Mouse (Mus musculus): ENCODE data around the gene Cd99l2. TPM values are rescaled to one million over a fixed set of nuclear protein-coding genes. Genes with fewer than 3 reads are reported as not detected.
A peak's percentile ranks its signal among the peaks of the same experiment; 100 is the strongest.

The Cd99l2 gene
- polyA plus RNA-seq, 1 experiment from 2014 or later, result 64.1 TPM

DNA sequence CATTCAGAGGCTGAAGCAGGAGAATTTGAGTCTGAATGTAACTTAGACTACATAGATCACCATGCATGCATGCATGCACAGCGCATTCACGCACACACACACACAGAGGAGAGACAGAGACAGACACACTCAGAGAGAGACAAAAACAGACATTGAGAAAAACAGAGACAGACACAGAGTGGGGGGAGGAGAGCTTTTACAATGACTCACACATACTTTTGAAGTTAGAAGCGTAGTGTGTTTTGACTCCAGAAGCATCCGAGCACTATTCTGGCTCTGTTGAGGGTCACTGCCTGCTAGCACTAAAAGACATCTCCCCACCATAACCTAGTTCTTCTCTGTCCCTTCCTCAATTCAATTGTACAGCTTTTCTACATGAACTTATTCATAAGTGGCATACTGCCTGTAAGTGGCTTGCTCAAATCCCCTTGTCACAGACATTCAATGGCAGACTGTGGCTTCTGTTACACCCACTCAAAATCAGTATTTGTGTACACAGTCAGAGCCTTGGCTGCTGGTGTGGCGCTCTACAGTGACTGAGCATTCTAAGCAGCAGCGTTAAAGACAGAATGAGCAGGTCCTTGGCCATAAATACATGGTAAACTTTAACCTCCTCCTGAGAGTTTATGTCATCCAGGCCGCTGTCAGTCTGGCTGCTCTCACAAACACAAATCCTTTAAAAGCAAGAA lies 28.4 kb downstream of the Cd99l2 start:
- no peaks in the 10 kb centered on the region for H3K27me3 ChIP-seq
- H3K9ac ChIP-seq, result no peak overlapping the region
- no peaks in the 10 kb centered on the region for H3K36me3 ChIP-seq
- H3K4me1 ChIP-seq (replicated peaks), result no peaks in the 10 kb centered on the region
- 85% methylated on average over 7 of the region's 7 CpGs for WGBS
- no peak for ATAC-seq (ENCODE audit: low FRiP score)
- H3K4me2 ChIP-seq, result no peak overlapping the region
- no peak overlapping the region for H3K27ac ChIP-seq
- no peak overlapping the region for H3K4me3 ChIP-seq
- H3K9me3 ChIP-seq, result no peaks in the 10 kb centered on the region

DNA sequence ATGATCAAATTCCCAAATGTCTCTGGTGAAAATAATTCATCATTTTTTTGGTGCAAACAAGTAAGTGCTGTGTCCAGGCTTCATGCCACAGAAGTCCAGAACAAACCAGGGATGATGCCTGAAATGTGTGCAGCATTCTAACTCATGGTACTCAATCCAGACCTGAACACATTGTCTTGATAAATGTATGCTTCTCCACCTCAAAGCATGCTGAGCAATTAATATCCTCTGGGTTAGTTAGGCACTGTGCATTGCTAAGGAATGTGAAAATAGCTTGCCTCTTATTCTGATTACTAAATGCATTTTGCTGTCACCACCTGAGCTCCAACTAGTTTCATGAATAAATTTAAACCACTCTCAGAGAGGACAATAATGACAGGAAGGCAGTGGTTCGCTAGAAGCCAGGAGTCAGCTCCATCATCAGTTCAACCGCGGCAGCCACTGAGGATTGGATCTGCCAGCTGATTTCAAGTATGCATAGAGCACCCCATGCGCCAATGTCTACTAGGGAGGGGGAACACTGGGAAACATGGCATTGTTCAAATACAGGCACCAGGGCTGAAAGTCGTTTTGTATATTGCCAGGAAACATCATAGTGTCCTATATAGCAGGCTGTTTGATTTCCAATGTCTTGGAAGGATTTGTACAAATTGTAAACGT lies 36.4 kb downstream of the Cd99l2 start:
- Histone ChIP-seq H3K36me3 (no peaks in the 10 kb centered on the region), H3K4me2 (no peak overlapping the region), H3K4me1 (replicated peaks) (0 out of 2 replicates have a peak, but pooled peaks cover 5% of the 10 kb centered on the region), H3K27ac (peak overlapping the region; percentile 70; the same call in 1 of the 2 replicates), H3K9me3 (no peaks in the 10 kb centered on the region), H3K4me3 (no peak overlapping the region), H3K9ac (no peak overlapping the region), H3K27me3 (no peaks in the 10 kb centered on the region)
- peak; percentile 65; the same call in 1 of the 2 replicates for ATAC-seq (ENCODE audit: low FRiP score)
- WGBS, result 57% methylated on average over 6 of the region's 6 CpGs

DNA sequence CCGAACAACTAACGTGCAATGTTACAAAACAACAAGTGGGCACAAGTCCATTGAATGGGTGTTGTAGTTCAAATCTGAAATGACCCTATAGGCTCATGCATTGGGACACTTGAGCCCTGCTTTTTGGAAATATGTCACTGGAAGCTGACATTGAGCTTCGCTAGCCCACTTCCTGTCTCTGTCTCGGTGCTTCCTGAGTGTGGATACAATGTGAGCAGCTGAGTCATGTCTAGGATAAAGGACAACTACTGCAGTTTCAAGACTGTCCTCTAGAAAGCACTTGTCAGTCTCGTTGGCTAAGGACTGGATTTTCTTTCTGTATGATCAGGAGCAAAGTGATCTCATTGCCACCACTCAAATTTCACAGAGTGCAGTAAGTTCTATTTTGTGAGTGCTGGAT lies 49.7 kb downstream of the Cd99l2 start:
- no peak overlapping the region for H3K27ac ChIP-seq
- no peaks in the 10 kb centered on the region for H3K4me1 ChIP-seq (replicated peaks)
- H3K36me3 ChIP-seq, result peaks cover 6% of the 10 kb centered on the region; the same call in 1 of the 2 replicates
- H3K4me3 ChIP-seq, result no peak overlapping the region
- WGBS, result 92% methylated on average over 5 of the region's 5 CpGs
- no peak for ATAC-seq (ENCODE audit: low FRiP score)
- H3K4me2 ChIP-seq, result no peak overlapping the region
- H3K9me3 ChIP-seq, result no peaks in the 10 kb centered on the region
- no peak overlapping the region for H3K9ac ChIP-seq
- no peaks in the 10 kb centered on the region for H3K27me3 ChIP-seq

DNA sequence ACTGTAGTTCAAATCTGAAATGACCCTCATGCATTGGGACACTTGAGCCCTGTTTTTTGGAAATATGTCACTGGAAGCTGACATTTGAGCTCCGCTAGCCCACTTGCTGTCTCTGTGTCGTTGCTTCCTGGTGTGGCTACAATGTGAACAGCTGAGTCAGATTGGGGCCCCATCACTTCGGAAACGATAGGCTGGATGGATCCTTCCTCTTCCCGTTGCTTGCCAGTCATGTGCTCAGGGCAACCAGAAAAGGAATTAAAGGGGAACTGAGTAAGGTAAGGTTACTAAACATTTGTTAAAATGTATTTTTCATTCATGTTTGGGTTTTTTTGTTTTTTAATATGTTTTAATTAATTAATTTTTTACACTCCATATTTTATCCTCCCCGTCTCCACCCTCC lies 53.2 kb downstream of the Cd99l2 start:
- WGBS, result 90% methylated on average over 6 of the region's 6 CpGs
- H3K27ac ChIP-seq, result no peak overlapping the region
- no peaks in the 10 kb centered on the region for H3K9me3 ChIP-seq
- H3K4me3 ChIP-seq, result no peak overlapping the region
- H3K4me2 ChIP-seq, result no peak overlapping the region
- H3K27me3 ChIP-seq, result 0 out of 2 replicates have a peak, but pooled peaks cover 3% of the 10 kb centered on the region
- H3K9ac ChIP-seq, result no peak overlapping the region
- peaks cover 3% of the 10 kb centered on the region; the same call in 1 of the 2 replicates for H3K4me1 ChIP-seq (replicated peaks)
- no peak for ATAC-seq (ENCODE audit: low FRiP score)
- H3K36me3 ChIP-seq, result peaks cover 10% of the 10 kb centered on the region; the same call in 1 of the 2 replicates

DNA sequence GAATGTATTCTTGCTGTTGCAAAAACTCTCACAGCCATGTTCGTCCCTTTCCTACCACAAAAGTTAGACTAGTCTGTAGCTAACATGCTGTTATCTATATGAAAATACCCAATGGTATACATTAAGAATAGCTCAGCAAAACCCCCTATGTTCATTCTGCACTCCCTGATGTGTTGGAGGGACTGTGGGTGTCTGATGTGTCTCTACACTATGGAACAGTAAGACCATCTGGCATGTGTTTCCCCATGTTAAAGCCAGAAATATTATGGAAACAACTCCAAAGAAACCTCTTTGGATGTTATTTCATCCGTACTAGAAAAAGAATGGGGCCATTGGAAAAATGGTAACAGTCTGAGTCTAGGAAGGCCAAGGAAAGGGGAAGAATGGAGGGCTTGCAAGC lies 57.1 kb downstream of the Cd99l2 start:
- Histone ChIP-seq H3K27me3 (0 out of 2 replicates have a peak, but pooled peaks cover 3% of the 10 kb centered on the region), H3K9me3 (no peaks in the 10 kb centered on the region), H3K4me2 (no peak overlapping the region), H3K9ac (no peak overlapping the region), H3K4me1 (replicated peaks) (peaks cover 3% of the 10 kb centered on the region; the same call in 1 of the 2 replicates), H3K36me3 (peaks cover 7% of the 10 kb centered on the region; the same call in 1 of the 2 replicates), H3K4me3 (no peak overlapping the region), H3K27ac (no peak overlapping the region)
- ATAC-seq (ENCODE audit: low FRiP score), result no peak
- WGBS, result 95% methylated on average over 2 of the region's 2 CpGs

DNA sequence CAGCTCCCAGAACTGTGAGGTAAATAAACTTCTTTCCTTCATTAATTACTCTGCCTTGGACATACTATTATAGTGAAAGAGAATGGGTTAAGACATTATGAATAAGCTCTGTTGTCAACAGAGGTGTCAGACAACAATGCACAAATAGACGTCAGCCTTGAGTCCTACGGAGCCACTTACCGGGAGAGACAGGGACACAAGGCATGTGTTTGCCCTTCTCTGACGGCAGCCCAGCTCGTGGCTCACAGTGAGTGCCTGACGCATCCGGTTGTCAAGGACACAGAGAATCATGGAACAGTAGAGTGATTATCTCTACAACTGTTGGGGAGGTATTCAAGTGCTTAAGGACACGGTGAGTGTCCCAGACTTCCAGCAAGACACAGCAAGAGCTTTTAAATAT lies 57.8 kb downstream of the Cd99l2 start:
- Histone ChIP-seq H3K9ac (no peak overlapping the region), H3K9me3 (no peaks in the 10 kb centered on the region), H3K27me3 (0 out of 2 replicates have a peak, but pooled peaks cover 3% of the 10 kb centered on the region), H3K4me1 (replicated peaks) (peaks cover 3% of the 10 kb centered on the region; the same call in 1 of the 2 replicates), H3K4me3 (no peak overlapping the region), H3K36me3 (0 out of 2 replicates have a peak, but pooled peaks cover 4% of the 10 kb centered on the region), H3K27ac (no peak overlapping the region), H3K4me2 (no peak overlapping the region)
- WGBS, result 28% methylated on average over 8 of the region's 8 CpGs
- 0 out of 2 replicates have a peak, but pooled peaks have one; percentile 32 for ATAC-seq (ENCODE audit: low FRiP score)

DNA sequence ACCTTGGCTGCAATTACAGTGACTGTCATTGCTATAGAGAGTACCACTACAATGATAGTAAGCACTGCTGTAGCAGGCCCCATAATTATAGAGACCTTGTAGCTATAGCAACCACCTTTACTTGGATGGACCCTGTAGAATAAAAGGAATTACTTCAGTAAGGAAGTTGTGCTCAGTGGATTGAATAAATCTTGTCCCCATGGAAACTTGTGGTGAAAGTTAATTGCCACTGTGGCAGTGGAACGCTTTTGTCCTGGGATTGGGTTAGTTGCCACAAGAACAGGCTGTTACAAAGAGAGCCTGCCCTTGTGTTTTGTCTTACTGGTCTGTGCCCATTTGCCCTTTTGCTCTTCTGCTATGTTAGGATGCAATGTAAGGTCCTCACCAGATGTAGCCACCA lies 58.2 kb downstream of the Cd99l2 start:
- Histone ChIP-seq H3K9ac (no peak overlapping the region), H3K36me3 (0 out of 2 replicates have a peak, but pooled peaks cover 4% of the 10 kb centered on the region), H3K4me1 (replicated peaks) (peaks cover 3% of the 10 kb centered on the region; the same call in 1 of the 2 replicates), H3K9me3 (no peaks in the 10 kb centered on the region), H3K4me2 (no peak overlapping the region), H3K4me3 (no peak overlapping the region), H3K27me3 (0 out of 2 replicates have a peak, but pooled peaks cover 3% of the 10 kb centered on the region), H3K27ac (no peak overlapping the region)
- ATAC-seq (ENCODE audit: low FRiP score), result peak; percentile 59; the same call in 1 of the 2 replicates
- WGBS, result 25% methylated on average over 1 of the region's 1 CpGs

DNA sequence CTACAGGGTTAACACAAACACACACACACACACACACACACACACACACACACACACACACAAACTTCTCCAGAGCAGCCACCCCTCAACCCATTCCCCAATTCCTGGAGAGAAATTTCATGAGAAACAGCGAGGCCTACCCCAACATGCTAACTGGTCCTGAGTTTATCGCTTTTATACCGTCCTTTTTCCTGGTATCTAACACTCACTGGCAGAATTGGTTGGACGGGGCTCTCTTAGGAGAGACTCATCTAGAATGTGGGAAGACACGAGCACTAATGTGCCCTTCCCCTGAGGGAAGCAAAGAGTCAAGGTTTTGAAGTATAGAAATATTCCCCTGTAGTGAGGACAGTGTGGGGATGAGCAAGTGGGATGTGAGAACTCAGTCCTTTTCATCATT lies 61.7 kb downstream of the Cd99l2 start:
- no peak overlapping the region for H3K4me3 ChIP-seq
- H3K9ac ChIP-seq, result no peak overlapping the region
- no peak overlapping the region for H3K27ac ChIP-seq
- H3K27me3 ChIP-seq, result no peaks in the 10 kb centered on the region
- WGBS, result 88% methylated on average over 5 of the region's 5 CpGs
- no peak for ATAC-seq (ENCODE audit: low FRiP score)
- H3K36me3 ChIP-seq, result no peaks in the 10 kb centered on the region
- no peak overlapping the region for H3K4me2 ChIP-seq
- H3K9me3 ChIP-seq, result no peaks in the 10 kb centered on the region
- H3K4me1 ChIP-seq (replicated peaks), result peaks cover 3% of the 10 kb centered on the region; the same call in 1 of the 2 replicates

DNA sequence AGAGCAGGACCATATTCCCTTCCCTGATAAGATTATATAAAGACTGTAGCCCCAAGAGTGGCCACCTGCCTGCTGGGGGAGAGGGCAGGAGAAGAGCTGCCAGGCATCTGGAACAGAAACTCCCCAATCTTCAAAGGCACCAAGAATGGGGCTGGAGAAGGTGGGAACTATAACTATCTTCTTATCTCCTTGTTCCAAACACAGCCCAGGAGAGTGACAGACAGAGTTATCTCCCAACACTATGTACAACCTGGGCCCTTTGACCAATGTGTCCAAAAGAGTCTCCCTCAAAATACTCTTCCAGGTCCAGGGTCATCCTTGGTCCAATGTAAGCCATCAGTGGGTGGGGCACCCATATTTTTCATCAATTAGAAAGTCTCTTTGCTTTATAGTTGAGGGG lies 65.2 kb downstream of the Cd99l2 start:
- Histone ChIP-seq H3K4me2 (no peak overlapping the region), H3K4me1 (replicated peaks) (no peaks in the 10 kb centered on the region), H3K27me3 (no peaks in the 10 kb centered on the region), H3K4me3 (no peak overlapping the region), H3K9me3 (no peaks in the 10 kb centered on the region), H3K36me3 (no peaks in the 10 kb centered on the region; the same call in 1 of the 2 replicates), H3K9ac (no peak overlapping the region), H3K27ac (no peak overlapping the region)
- ATAC-seq (ENCODE audit: low FRiP score), result no peak

DNA sequence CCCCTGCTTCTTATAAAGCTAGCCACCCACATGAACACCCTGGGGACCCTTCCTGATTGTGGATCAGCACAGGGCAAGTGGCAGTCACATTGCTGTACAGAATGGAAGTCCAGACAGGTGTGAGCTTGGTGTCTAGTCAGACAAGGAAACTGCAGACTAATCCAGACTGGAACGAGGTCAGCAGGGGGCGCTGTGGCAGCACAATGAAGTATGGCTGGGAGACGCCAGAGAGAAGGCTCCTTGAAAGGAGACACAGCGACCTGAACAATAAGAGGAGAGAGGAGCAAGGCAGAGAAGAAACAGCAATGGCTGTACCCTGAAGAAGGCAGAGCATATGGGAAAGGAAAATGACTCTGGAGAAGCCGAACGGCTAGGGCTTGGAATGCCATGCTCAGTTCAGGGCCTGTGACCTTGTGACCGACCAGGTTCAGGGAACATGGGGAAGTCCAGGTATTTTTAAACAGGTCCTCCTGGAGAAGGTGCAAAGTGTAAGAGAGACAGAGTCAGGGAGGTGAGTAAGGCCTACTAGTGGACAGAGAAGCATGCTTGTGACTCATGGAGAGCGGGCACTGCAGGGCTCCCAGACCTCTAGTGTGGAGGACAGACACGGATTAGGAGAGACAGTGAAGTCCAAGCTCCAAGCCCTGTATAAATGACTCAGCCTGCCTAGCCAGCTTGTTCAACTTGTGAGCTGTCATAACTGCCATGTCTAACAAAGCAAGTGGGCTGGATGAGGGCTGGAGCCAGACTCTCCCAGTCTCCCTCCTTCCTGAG lies 66.7 kb downstream of the Cd99l2 start:
- peak; percentile 83 for ATAC-seq (ENCODE audit: low FRiP score)
- WGBS, result 44% methylated on average over 9 of the region's 9 CpGs
- Histone ChIP-seq H3K4me2 (no peak overlapping the region), H3K9ac (no peak overlapping the region), H3K9me3 (no peaks in the 10 kb centered on the region), H3K36me3 (no peaks in the 10 kb centered on the region; the same call in none of the 2 replicates), H3K4me3 (no peak overlapping the region), H3K27me3 (no peaks in the 10 kb centered on the region), H3K27ac (peak overlapping the region; percentile 60), H3K4me1 (replicated peaks) (no peaks in the 10 kb centered on the region)

DNA sequence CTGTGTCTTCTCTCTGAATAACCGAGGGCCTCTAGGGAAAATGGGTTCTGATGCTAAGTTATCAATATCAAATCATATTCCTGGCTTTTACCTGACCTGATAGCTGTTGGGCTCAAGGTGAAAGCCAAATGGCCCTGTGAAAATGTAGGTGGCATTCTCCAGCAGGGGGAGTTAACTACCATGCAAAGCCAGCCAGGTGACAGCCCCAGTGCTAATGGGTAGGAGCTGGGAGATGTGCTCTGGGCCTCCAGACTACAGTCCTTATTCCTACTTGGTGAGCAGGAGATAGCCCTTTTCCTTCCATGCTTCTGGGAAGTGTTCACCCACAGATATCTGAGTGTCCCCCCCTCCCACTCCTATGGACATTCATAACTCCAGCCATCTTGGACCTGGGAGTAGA lies 67.8 kb downstream of the Cd99l2 start:
- ATAC-seq (ENCODE audit: low FRiP score), result no peak
- Histone ChIP-seq H3K27ac (no peak overlapping the region), H3K4me3 (no peak overlapping the region), H3K9ac (no peak overlapping the region), H3K9me3 (no peaks in the 10 kb centered on the region), H3K36me3 (no peaks in the 10 kb centered on the region; the same call in none of the 2 replicates), H3K27me3 (no peaks in the 10 kb centered on the region), H3K4me1 (replicated peaks) (no peaks in the 10 kb centered on the region), H3K4me2 (no peak overlapping the region)
- 72% methylated on average over 1 of the region's 1 CpGs for WGBS

DNA sequence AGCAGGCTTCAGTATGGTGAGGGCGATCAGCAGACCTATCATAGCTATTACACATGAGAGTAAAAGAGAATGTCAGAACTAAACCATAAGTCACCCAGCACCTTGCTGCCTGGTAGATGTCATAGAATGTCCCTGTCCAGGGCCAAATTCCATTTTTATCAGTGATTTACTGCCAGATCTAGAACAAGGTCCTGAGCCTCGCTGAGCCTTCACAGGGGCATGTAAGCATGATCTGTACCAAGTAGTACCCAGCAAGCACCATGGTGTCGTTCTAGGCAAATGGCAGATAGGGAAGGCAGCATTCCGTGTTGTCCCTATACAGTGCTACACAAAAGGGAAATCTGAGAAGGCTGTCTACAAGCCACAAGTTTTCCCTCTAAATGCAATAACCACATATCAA lies 79.0 kb downstream of the Cd99l2 start:
- WGBS, result 87% methylated on average over 4 of the region's 4 CpGs

More for the DNA sequence above, 79.0 kb downstream of the Cd99l2 start:
- Histone ChIP-seq H3K27me3 (no peaks in the 10 kb centered on the region), H3K27ac (no peak overlapping the region), H3K9me3 (no peaks in the 10 kb centered on the region), H3K9ac (no peak overlapping the region), H3K4me3 (no peak overlapping the region), H3K4me2 (no peak overlapping the region), H3K36me3 (peaks cover 10% of the 10 kb centered on the region), H3K4me1 (replicated peaks) (no peaks in the 10 kb centered on the region)
- no peak for ATAC-seq (ENCODE audit: low FRiP score)

Measured in hindbrain, embryonic 13.5 days (tissue).